Mouse (Mus musculus) hindbrain, embryonic 10.5 days (tissue): ENCODE results near the gene Crat. TPM values are rescaled to one million over a fixed set of nuclear protein-coding genes. Genes with fewer than 3 reads are reported as not detected.

Experiments used
- DNase-seq: peaks from one replicate; pipeline ENCODE4 v3.0.0-alpha.2; 2017; ENCODE audit warnings: low spot score
- H3K27ac ChIP-seq: fragments of 300-500 bp; sonication (generic); 2 replicates; pipeline ENCODE4 v1.5.1; 2016; ENCODE audit warnings: mild to moderate bottlenecking, moderate library complexity
- H3K27me3 ChIP-seq: fragments of 300-500 bp; sonication (generic); 2 replicates; pipeline ENCODE4 v1.6.1; 2016; ENCODE audit warnings: mild to moderate bottlenecking; ENCODE audit not compliant: poor library complexity, insufficient read depth, severe bottlenecking
- H3K36me3 ChIP-seq: fragments of 300-500 bp; sonication (generic); 2 replicates; pipeline ENCODE4 v1.6.1; 2016; ENCODE audit warnings: mild to moderate bottlenecking, moderate library complexity
- H3K4me1 ChIP-seq: fragments of 300-500 bp; sonication (generic); replicated peaks from 2 replicates; pipeline ENCODE4 v1.6.1; 2016; ENCODE audit warnings: mild to moderate bottlenecking
- H3K4me3 ChIP-seq: fragments of 300-500 bp; sonication (generic); 2 replicates; pipeline ENCODE4 v1.5.1; 2016; ENCODE audit warnings: mild to moderate bottlenecking, moderate library complexity
- H3K9me3 ChIP-seq: fragments of 300-500 bp; sonication (generic); 2 replicates; pipeline ENCODE4 v1.6.1; 2016; ENCODE audit warnings: mild to moderate bottlenecking, moderate library complexity
- WGBS: fragments of 180-500 bp; shearing (Covaris S2); methylation state at CpG from one replicate; pipeline ENCODE4 v1.1.7; 2016; 5-methylcytosine and 5-hydroxymethylcytosine counted together
- polyA plus RNA-seq: library from polyadenylated mRNA; unstranded; fragments of >200 nt; fragmentation: Nextera tagmentation; extraction: Ambion mirVana; gene quantifications from 2 replicates; pipeline ENCODE4 v1.2.1, GENCODE M21; 2016

Gene Crat
- 22.4 and 26.7 TPM in 2 replicates for polyA plus RNA-seq

DNA sequence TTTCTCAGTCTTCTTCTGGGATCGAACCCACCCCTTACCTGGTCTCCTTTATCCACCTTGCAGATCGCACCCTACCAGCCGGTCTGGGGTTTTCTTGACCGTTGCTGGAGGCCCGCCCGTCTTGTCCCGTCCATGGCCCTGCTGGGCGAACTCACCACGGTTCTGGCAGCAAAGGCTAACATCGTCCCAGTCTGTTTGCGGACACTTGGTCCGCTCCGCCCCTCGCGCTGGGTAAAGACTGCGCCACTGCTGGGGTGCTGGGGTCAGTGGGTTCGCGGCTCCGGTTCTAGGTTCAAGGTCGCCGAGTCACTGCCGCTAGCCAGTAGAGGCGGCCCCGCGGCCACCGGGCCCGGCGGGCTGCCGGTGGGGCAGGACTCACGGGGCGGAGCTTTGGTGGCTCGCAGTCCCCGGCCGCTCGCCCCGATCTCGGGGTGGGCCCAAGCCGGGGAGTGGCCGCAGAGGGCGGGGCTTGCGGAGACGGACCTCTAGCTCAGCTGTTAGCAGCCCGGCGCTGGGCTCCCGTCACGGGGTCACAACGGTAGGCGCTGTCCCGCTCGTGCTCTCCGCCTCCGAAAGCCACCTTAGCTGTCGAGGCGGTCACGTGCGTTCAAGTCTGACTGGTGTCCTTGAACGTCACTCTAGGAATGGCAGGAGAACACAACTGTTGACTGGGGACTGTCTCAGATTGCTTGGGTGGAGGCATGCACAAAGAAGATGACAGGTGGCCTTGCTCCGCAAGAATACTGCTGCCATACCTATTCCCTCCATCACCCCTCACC lies at the start of gene Crat:
Crat (minus strand) TSS at position 657 of the 779 bp plus-strand sequence.
- Histone ChIP-seq H3K9me3 (no peaks in the 10 kb centered on the region), H3K4me1 (peaks cover 60% of the 10 kb centered on the region), H3K27ac (peak within 1 kb of the TSS; percentile 97), H3K27me3 (peaks cover 17% of the 10 kb centered on the region), H3K36me3 (peaks cover 18% of the 10 kb centered on the region), H3K4me3 (peak within 1 kb of the TSS; percentile 94)
- 1% methylated on average over 58 of the region's 58 CpGs for WGBS
- peak; percentile 84 for DNase-seq

DNA sequence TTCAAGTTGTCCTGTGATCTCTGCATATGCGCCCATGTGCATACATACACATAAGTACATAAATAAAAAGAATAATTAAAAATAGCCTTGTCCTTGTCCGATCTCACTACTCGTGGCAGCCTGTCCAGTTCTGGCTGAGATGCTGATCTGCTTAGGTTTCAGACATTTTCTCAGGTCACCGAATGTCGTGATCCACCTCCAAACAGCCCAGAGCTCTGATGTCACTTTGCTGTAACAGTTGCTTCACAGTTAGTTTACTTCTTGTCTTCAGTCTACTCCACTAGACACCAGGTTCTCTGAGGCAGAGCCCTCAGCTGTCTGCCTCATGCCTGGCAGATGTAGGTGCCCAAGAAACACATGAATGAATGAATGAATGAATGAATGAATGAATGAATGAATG lies 48.8 kb upstream of the Crat start:
- Histone ChIP-seq H3K9me3 (no peaks in the 10 kb centered on the region), H3K36me3 (no peaks in the 10 kb centered on the region), H3K4me3 (peak overlapping the region; percentile 39), H3K4me1 (peaks cover 43% of the 10 kb centered on the region), H3K27ac (peak overlapping the region; percentile 81), H3K27me3 (peaks cover 19% of the 10 kb centered on the region)
- no peak for DNase-seq
- 66% methylated on average over 5 of the region's 5 CpGs for WGBS

DNA sequence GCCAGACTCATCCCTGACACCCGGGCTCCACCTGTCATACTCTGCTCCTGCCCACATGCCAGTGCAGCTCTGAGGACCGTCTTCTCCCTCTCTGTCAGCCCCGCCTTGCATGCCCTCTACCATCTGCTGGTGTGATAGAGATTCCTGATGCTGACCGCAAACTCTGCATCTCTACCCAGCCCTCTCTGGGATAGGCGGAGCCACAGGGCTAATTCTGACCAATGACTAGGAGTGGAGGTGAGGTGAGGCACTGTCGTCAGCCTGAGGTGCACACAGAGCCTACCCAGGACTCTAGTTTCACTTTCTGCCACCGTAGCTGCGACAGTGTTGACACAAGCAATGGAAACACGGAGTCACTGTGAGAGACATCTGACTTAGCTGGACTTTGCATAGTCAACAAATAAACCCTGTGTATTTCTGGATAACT lies 48.3 kb upstream of the Crat start:
- peaks cover 14% of the 10 kb centered on the region for H3K27me3 ChIP-seq
- 4% methylated on average over 9 of the region's 9 CpGs for WGBS
- H3K27ac ChIP-seq: peak overlapping the region; percentile 81
- DNase-seq: peak; percentile 59
- H3K36me3 ChIP-seq: peaks cover 5% of the 10 kb centered on the region
- H3K4me1 ChIP-seq: peaks cover 38% of the 10 kb centered on the region
- no peaks in the 10 kb centered on the region for H3K9me3 ChIP-seq
- H3K4me3 ChIP-seq: peak overlapping the region; percentile 39

DNA sequence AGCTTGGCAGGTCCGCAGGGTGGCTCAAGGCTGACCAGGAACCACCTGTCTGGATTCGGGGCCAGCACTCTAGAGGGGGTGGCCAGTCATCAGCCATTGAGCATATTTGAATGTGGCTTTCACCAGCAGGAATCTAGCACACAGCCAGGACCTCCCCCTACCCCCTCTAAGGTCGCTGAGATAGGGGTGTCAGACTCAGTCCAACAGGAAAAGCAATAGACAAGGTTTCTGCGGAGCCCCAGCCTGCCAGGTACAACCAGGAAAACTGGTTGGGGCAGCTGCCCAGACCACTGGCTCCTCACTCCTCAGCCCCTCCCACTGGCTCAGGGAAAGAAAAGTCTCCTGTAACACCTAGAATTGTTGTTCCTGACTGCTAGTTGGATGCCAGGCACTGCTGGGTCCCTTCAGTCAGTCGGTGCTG lies 47.7 kb upstream of the Crat start:
- Histone ChIP-seq H3K27me3 (peaks cover 8% of the 10 kb centered on the region; the same call in 1 of the 2 replicates), H3K4me1 (peaks cover 33% of the 10 kb centered on the region), H3K36me3 (peaks cover 8% of the 10 kb centered on the region), H3K27ac (peak overlapping the region; percentile 81), H3K9me3 (no peaks in the 10 kb centered on the region), H3K4me3 (peak overlapping the region; percentile 39)
- WGBS: 29% methylated on average over 5 of the region's 5 CpGs
- no peak for DNase-seq

DNA sequence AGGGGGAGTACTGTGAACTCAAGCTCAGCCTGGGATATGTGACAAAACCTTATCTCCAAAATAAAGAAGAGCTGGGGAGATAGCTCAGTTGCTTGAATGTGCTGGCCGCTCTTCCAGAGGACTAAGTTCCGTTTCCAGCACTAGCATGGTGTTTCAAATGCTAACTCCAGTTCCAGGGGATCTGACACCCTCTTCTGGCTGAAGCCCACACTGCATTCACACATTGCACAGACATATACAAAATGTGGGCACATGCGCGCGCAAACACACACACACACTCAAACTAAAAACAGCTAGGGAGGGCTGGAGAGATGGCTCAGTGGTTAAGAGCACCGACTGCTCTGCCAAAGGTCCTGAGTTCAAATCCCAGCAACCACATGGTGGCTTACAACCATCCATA lies 43.6 kb upstream of the Crat start:
- no peak for DNase-seq
- 91% methylated on average over 6 of the region's 6 CpGs for WGBS
- no peak overlapping the region for H3K4me3 ChIP-seq

DNA sequence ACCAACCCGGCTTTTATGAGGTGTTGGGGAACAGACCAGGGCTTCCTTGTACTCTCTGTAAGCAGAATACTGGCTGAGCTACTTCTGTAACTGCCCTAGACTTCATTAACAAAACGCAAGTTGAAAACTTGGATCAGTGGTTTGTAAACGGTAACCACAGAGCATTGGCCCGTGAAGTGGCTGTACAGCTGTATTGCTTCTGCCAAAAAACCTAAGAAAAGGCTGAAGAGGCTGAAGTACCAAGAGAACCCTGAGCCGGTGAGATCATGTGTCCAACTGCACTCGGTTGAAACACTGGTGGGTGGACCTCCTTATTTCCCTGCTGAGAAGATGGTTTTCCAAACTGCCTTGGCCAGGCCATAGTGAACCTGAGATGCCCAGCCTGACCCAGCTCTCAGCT lies 42.7 kb upstream of the Crat start:
- 86% methylated on average over 6 of the region's 6 CpGs for WGBS
- Histone ChIP-seq H3K9me3 (no peaks in the 10 kb centered on the region), H3K27ac (no peak overlapping the region), H3K27me3 (no peaks in the 10 kb centered on the region), H3K4me3 (no peak overlapping the region), H3K4me1 (peaks cover 24% of the 10 kb centered on the region), H3K36me3 (peaks cover 13% of the 10 kb centered on the region)
- no peak for DNase-seq

More for the DNA sequence above, 43.6 kb upstream of the Crat start:
- Histone ChIP-seq H3K27ac (no peak overlapping the region), H3K27me3 (no peaks in the 10 kb centered on the region), H3K36me3 (peaks cover 12% of the 10 kb centered on the region), H3K9me3 (no peaks in the 10 kb centered on the region), H3K4me1 (peaks cover 30% of the 10 kb centered on the region)

DNA sequence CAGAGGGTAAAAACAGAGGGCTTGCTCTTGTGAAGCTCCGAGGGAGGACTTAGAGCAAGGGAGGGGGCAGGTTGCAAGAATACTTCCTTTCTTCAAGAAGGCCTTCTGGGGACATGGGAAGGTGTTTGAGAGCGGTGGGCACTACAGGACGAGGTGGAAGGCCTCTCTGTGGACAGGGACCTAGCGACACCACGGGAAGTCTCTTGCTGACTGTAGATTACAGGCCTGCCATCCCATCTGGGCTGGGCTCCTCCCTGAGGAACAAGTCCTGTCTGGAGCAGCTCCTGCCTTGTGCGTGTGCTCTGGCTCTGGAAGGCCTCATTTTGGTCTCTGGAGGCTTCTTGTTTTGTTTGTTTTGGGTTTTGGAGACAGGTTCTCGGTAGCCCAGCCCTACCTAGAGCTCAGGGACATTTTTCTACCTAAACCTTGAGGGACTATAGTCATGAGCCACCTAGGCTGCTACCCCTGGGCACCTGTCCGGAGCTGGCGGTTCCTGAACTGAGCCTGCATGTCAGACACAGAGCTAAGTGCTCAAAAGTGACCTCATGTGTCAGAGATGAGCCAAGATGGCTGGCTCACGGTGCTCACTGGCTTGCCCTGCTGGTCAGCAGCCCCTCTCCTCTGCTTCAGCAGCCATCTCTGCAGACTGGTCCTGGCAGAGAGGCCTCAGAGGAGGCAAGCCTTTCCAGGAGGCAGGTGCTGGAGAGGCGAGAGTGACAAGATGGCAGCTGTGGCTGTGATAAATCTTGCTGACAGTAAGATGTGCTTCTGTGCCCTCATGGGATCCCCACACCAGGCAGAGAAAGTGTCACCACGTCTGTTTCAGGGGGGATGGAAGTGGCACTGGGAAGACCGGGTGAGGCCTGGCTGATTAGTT lies 40.7 kb upstream of the Crat start:
- no peaks in the 10 kb centered on the region for H3K27me3 ChIP-seq
- peak overlapping the region; percentile 31 for H3K27ac ChIP-seq
- 77% methylated on average over 13 of the region's 13 CpGs for WGBS

DNA sequence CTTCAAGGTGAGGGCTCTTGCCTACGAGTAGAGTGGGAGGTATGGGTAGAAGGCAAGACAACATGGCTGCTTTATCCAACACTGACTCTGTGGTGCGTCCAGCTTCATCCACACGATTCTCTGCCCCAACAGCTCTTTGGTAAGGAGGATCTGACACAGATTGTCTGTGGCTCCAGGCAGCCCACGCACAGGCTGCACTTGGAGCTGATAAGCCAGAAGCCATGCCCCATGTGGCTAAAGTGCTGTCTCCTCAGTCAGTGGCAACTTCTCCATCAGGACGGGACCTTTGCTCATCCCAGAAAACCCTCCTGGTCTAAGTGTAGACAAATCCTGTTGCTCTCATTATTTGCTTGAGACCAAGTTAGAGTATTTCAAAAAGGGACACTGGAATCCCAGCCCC lies 39.0 kb upstream of the Crat start:
- peaks cover 27% of the 10 kb centered on the region for H3K4me1 ChIP-seq
- H3K36me3 ChIP-seq: peaks cover 33% of the 10 kb centered on the region
- DNase-seq: no peak
- H3K9me3 ChIP-seq: peaks cover 9% of the 10 kb centered on the region; the same call in 1 of the 2 replicates
- peak overlapping the region; percentile 37; the same call in 1 of the 2 replicates for H3K27ac ChIP-seq
- no peak overlapping the region for H3K4me3 ChIP-seq
- H3K27me3 ChIP-seq: no peaks in the 10 kb centered on the region
- WGBS: 83% methylated on average over 5 of the region's 5 CpGs

More for the DNA sequence above, 40.7 kb upstream of the Crat start:
- H3K4me3 ChIP-seq: no peak overlapping the region
- peaks cover 27% of the 10 kb centered on the region for H3K4me1 ChIP-seq
- no peaks in the 10 kb centered on the region for H3K9me3 ChIP-seq
- H3K36me3 ChIP-seq: peaks cover 21% of the 10 kb centered on the region
- DNase-seq: no peak

DNA sequence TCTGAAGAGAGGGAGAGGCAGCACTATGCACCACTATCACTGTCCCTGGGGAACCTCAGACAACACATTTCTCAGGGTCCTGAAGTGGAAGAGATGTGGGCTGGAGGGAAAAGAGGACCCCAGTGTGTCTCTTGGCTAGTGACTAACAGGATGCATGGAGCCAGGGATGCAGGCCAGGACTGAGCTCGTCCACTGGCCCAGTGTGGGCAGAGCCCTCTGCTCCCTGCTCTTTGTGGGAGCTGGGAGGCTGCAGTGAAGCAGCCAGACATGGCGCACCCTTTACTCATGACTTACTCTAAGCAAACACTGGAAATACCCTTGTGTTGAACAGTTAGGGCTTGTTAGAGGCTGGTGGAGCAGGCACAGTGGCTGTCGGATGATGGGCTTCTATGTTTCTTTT lies 38.0 kb upstream of the Crat start:
- Histone ChIP-seq H3K27me3 (no peaks in the 10 kb centered on the region), H3K36me3 (peaks cover 35% of the 10 kb centered on the region), H3K4me3 (no peak overlapping the region), H3K27ac (peak overlapping the region; percentile 64), H3K4me1 (peaks cover 27% of the 10 kb centered on the region), H3K9me3 (peaks cover 12% of the 10 kb centered on the region)
- DNase-seq: no peak
- 84% methylated on average over 3 of the region's 3 CpGs for WGBS

DNA sequence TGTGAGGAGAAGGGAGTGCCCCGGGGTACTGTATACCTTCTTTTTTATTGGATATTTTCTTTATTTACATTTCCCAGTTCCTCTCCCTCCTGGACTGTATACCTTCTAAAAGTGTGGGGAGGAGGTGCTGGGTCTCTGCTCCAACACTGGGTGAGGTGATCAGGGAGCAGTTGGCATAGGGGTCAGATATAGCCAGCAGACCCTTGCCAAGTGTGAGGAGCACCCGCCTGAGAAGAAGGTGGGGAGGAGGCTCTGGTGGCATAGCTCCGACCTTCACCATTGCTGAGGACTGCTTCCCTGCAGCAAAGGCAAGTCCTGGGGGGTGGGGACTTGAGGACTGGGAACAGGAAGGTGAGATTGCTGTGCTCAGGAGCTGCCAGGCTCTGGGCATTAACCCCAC lies 35.9 kb upstream of the Crat start:
- H3K4me1 ChIP-seq: peaks cover 42% of the 10 kb centered on the region
- no peaks in the 10 kb centered on the region for H3K27me3 ChIP-seq
- peaks cover 56% of the 10 kb centered on the region for H3K36me3 ChIP-seq
- no peak for DNase-seq
- no peak overlapping the region; the same call in 1 of the 2 replicates for H3K27ac ChIP-seq
- WGBS: 88% methylated on average over 3 of the region's 3 CpGs
- no peak overlapping the region for H3K4me3 ChIP-seq
- H3K9me3 ChIP-seq: peaks cover 12% of the 10 kb centered on the region

DNA sequence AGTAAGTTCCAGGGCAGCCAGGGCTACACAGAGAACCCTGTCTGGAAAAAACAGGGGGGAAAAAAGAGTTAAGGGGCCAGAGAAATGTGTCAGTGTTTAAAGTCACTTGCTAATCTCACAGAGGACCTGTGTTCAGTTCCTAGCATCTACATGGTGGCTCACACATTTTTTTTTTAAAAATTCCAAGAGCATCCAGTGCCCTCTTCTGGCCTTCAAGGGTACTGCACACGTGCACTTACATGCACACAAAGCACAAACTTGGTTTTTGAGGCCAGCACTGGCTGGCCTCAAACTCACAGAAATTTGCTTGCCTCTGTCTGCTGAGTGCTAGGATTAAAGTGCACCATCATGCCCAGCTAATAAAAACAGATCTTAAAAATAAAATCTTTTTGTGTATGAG lies 34.9 kb upstream of the Crat start:
- H3K4me1 ChIP-seq: peaks cover 44% of the 10 kb centered on the region
- no peaks in the 10 kb centered on the region for H3K27me3 ChIP-seq
- WGBS: 59% methylated on average over 1 of the region's 1 CpGs
- H3K4me3 ChIP-seq: no peak overlapping the region
- peaks cover 12% of the 10 kb centered on the region for H3K9me3 ChIP-seq
- peaks cover 66% of the 10 kb centered on the region for H3K36me3 ChIP-seq
- no peak for DNase-seq
- H3K27ac ChIP-seq: no peak overlapping the region

DNA sequence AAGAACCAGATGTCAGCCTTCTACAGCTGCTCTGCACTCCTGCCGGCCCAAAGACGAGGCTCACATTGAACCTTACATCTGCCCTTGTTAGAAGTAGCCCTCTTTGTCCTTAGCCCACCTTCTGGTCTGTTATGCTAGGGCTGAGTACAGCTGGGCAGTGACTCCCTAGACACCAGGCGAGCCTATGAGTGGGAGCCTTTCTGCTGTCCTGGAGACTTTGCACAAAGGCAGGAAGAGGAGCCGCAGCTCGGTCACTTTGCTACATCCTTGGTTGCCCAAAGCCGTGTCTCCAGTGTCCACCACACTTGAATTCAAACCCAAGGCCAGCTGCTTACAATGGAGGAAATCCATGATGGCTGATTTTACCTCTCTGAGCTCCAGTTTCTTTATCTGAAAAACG lies 32.8 kb upstream of the Crat start:
- peaks cover 12% of the 10 kb centered on the region for H3K9me3 ChIP-seq
- peaks cover 82% of the 10 kb centered on the region for H3K36me3 ChIP-seq
- H3K4me3 ChIP-seq: no peak overlapping the region
- H3K27ac ChIP-seq: peak overlapping the region; percentile 98; the same call in 1 of the 2 replicates
- WGBS: 87% methylated on average over 7 of the region's 7 CpGs
- peaks cover 60% of the 10 kb centered on the region for H3K4me1 ChIP-seq
- DNase-seq: no peak
- no peaks in the 10 kb centered on the region for H3K27me3 ChIP-seq
